Mouse (Mus musculus) kidney, postnatal 10 days (tissue): ENCODE measurements at regions not wholly inside any gene's neighbourhood (a gene's known extent, or its start where the extent isn't known, plus 50 kb on each side); places are given as distances from the start of the nearest gene placed in this dataset.

ENCODE experiments used
- DNase-seq: peaks from one replicate; pipeline ENCODE4 v3.0.0; 2021; ENCODE audit warnings: mixed read lengths

GRCm38 (mm10) chr7:54458386-54458785, 376.9 kb upstream of the Luzp2 start:
- peak; percentile 44 for DNase-seq

GRCm38 (mm10) chr7:54491254-54491653, 344.0 kb upstream of the Luzp2 start:
- DNase-seq: peak; percentile 17

GRCm38 (mm10) chr7:54505235-54505634, 330.1 kb upstream of the Luzp2 start:
- no peak for DNase-seq

GRCm38 (mm10) chr7:54507006-54507405, 328.3 kb upstream of the Luzp2 start:
- no peak for DNase-seq

GRCm38 (mm10) chr7:54535693-54536092, 299.6 kb upstream of the Luzp2 start:
- DNase-seq: no peak

GRCm38 (mm10) chr7:54557436-54557835, 277.9 kb upstream of the Luzp2 start:
- no peak for DNase-seq

- DNase-seq: no peak
Measured at GRCm38 (mm10) chr7:54565569-54566179, 269.6 kb upstream of the Luzp2 start.

- no peak for DNase-seq
Measured at GRCm38 (mm10) chr7:54599776-54600175, 235.5 kb upstream of the Luzp2 start.

- DNase-seq: no peak
Measured at GRCm38 (mm10) chr7:54622436-54622835, 212.9 kb upstream of the Luzp2 start.

- no peak for DNase-seq
Measured at GRCm38 (mm10) chr7:54633930-54634329, 201.4 kb upstream of the Luzp2 start.

GRCm38 (mm10) chr7:54634348-54635035, 200.8 kb upstream of the Luzp2 start:
- DNase-seq: no peak

- no peak for DNase-seq
Measured at GRCm38 (mm10) chr7:54645314-54645713, 190.0 kb upstream of the Luzp2 start.

- no peak for DNase-seq
Measured at GRCm38 (mm10) chr7:54649025-54649424, 186.3 kb upstream of the Luzp2 start.
